Mouse (Mus musculus) liver, embryonic 14.5 days (tissue): ENCODE measurements around the gene Gper1.

Experiments used
- CTCF ChIP-seq: IDR thresholded peaks from 2 replicates; pipeline ENCODE4 v1.5.1; 2016; ENCODE audit warnings: antibody characterized with exemption, low read depth, control low read depth
- EP300 ChIP-seq: IDR thresholded peaks from 2 replicates; pipeline ENCODE4 v1.6.1; 2016; ENCODE audit warnings: antibody characterized with exemption, low read depth

DNA sequence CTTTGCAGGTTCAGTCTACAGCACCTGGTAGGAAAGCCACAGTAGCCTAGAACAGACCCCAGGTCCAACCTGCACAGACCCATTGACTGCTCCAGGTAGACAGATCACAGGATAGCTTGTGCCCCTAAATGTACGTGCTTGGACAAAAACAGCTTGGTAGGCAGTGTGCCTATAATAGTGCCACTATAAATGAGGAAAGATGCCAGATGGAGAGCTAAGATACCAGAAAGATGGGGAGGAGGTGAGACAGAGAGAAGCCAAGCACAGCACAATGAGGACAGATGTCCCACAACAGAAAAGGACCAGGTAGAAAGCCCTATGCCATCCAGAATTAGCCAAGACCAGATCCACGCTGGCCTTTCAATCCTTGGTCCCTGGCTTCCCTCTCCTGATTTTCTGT lies 20.8 kb upstream of the Gper1 start:
- no peak for TF ChIP-seq CTCF
- no peak for TF ChIP-seq EP300
